In genomic region chr5:128617621-128618020, GRCm38 (mm10) we compare ENCODE assay signal across 7 mouse cellular contexts. TPM values are rescaled to one million over a fixed set of nuclear protein-coding genes. Genes with fewer than 3 reads are reported as not detected.
DNase-seq lines count a peak whose midpoint lies in the region; ATAC-seq and TF ChIP-seq lines count a peak whose summit lies in the region.

No protein-coding gene starts in this region.

- WGBS in lung, embryonic 14.5 days = 6% methylated on average over 9 of the region's 9 CpGs
- 7% methylated on average over 9 of the region's 9 CpGs for WGBS in lung, adult 2 months
- WGBS in embryonic facial prominence, embryonic 15.5 days = 3% methylated on average over 9 of the region's 9 CpGs
- 17% methylated on average over 9 of the region's 9 CpGs for WGBS in intestine, embryonic 15.5 days
- WGBS in neural tube, embryonic 11.5 days = 4% methylated on average over 9 of the region's 9 CpGs

- no peaks in the 10 kb centered on the region for H3K36me3 ChIP-seq in lung, embryonic 14.5 days (ENCODE audit: insufficient read depth)
- H3K36me3 ChIP-seq in embryonic facial prominence, embryonic 15.5 days = no peaks in the 10 kb centered on the region
- H3K36me3 ChIP-seq in intestine, embryonic 15.5 days = no peaks in the 10 kb centered on the region
- no peaks in the 10 kb centered on the region for H3K36me3 ChIP-seq in neural tube, embryonic 11.5 days (ENCODE audit: control insufficient read depth, insufficient read depth, low read length)

- no peak overlapping the region for H3K4me3 ChIP-seq in lung, embryonic 14.5 days (ENCODE audit: low read depth, low read length)
- H3K4me3 ChIP-seq in lung, adult 2 months (replicated peaks; ENCODE audit: extremely low read depth, low read depth, low read length) = no peak overlapping the region
- H3K4me3 ChIP-seq in embryonic facial prominence, embryonic 15.5 days (replicated peaks) = no peak overlapping the region
- no peak overlapping the region for H3K4me3 ChIP-seq in intestine, embryonic 15.5 days (replicated peaks)
- H3K4me3 ChIP-seq in neural tube, embryonic 11.5 days (ENCODE audit: low read depth, low read length) = no peak overlapping the region

- 0 out of 2 replicates have a peak, but pooled peaks cover 4% of the 10 kb centered on the region for H3K27me3 ChIP-seq in lung, embryonic 14.5 days (ENCODE audit: insufficient read depth, low read length)
- no peaks in the 10 kb centered on the region for H3K27me3 ChIP-seq in embryonic facial prominence, embryonic 15.5 days
- H3K27me3 ChIP-seq in intestine, embryonic 15.5 days (replicated peaks) = no peaks in the 10 kb centered on the region
- no peaks in the 10 kb centered on the region for H3K27me3 ChIP-seq in neural tube, embryonic 11.5 days (ENCODE audit: control insufficient read depth, insufficient read depth, low read length)

- H3K4me1 ChIP-seq in lung, embryonic 14.5 days (ENCODE audit: insufficient read depth) = peaks cover 4% of the 10 kb centered on the region; the same call in 1 of the 2 replicates
- no peaks in the 10 kb centered on the region for H3K4me1 ChIP-seq in lung, adult 2 months (ENCODE audit: control insufficient read depth, insufficient read depth, low read length)
- peaks cover 45% of the 10 kb centered on the region for H3K4me1 ChIP-seq in embryonic facial prominence, embryonic 15.5 days
- peaks cover 8% of the 10 kb centered on the region; the same call in 1 of the 2 replicates for H3K4me1 ChIP-seq in intestine, embryonic 15.5 days (replicated peaks)
- H3K4me1 ChIP-seq in neural tube, embryonic 11.5 days (ENCODE audit: control insufficient read depth, insufficient read depth, low read length) = peaks cover 15% of the 10 kb centered on the region

- no peak overlapping the region for H3K27ac ChIP-seq in lung, embryonic 14.5 days (ENCODE audit: low read depth)
- H3K27ac ChIP-seq in embryonic facial prominence, embryonic 15.5 days (replicated peaks) = no peak overlapping the region
- H3K27ac ChIP-seq in intestine, embryonic 15.5 days = no peak overlapping the region
- no peak overlapping the region for H3K27ac ChIP-seq in neural tube, embryonic 11.5 days (ENCODE audit: low read depth, low read length)

- H3K9me3 ChIP-seq in lung, embryonic 14.5 days (ENCODE audit: low read depth, low read length) = no peaks in the 10 kb centered on the region
- no peaks in the 10 kb centered on the region for H3K9me3 ChIP-seq in embryonic facial prominence, embryonic 15.5 days (replicated peaks)
- H3K9me3 ChIP-seq in intestine, embryonic 15.5 days = no peaks in the 10 kb centered on the region
- no peaks in the 10 kb centered on the region for H3K9me3 ChIP-seq in neural tube, embryonic 11.5 days (ENCODE audit: control insufficient read depth, low read length)

- peak overlapping the region; percentile 36 for H3K4me2 ChIP-seq in lung, embryonic 14.5 days
- H3K4me2 ChIP-seq in embryonic facial prominence, embryonic 15.5 days (replicated peaks) = peak overlapping the region; percentile 36
- peak overlapping the region; percentile 42 for H3K4me2 ChIP-seq in intestine, embryonic 15.5 days (replicated peaks)
- peak overlapping the region; percentile 25 for H3K4me2 ChIP-seq in neural tube, embryonic 11.5 days (ENCODE audit: low read depth)

- H3K9ac ChIP-seq in lung, embryonic 14.5 days = no peak overlapping the region
- no peak overlapping the region for H3K9ac ChIP-seq in embryonic facial prominence, embryonic 15.5 days
- H3K9ac ChIP-seq in intestine, embryonic 15.5 days = no peak overlapping the region
- H3K9ac ChIP-seq in neural tube, embryonic 11.5 days (ENCODE audit: low read length) = no peak overlapping the region

- peak; percentile 25; the same call in 1 of the 2 replicates for ATAC-seq in lung, embryonic 14.5 days (ENCODE audit: insufficient read depth)
- no peak; the same call in 1 of the 2 replicates for ATAC-seq in embryonic facial prominence, embryonic 15.5 days (ENCODE audit: insufficient number of reproducible peaks, low FRiP score, low TSS enrichment, low read depth)
- no peak for ATAC-seq in intestine, embryonic 15.5 days
- no peak for ATAC-seq in neural tube, embryonic 11.5 days (ENCODE audit: insufficient read depth, low FRiP score, low TSS enrichment)
- ATAC-seq in activated CD4-positive, CD25-positive, alpha-beta regulatory T cell, adult 4 months = no peak

- no peak for TF ChIP-seq CTCF in lung, embryonic 14.5 days (IDR thresholded peaks at IDR 0.05; ENCODE audit: low read depth)
- TF ChIP-seq CTCF in lung, adult 2 months (IDR thresholded peaks at IDR 0.05; ENCODE audit: insufficient read depth, low read length) = no peak

- TF ChIP-seq POLR2A in lung, adult 2 months (IDR thresholded peaks at IDR 0.05; ENCODE audit: borderline replicate concordance, extremely low read depth, low read depth, low read length) = no peak

- DNase-seq in lung, embryonic 14.5 days = no peak
- no peak for DNase-seq in lung, adult 2 months
- no peak for DNase-seq in neural tube, embryonic 11.5 days (ENCODE audit: low spot score)
- no peak for DNase-seq in adrenal gland, adult 2 months

RNA-seq across cellular contexts. Expression of gene Fzd10, which starts 17.0 kb away (rescaled TPM):
- polyA plus RNA-seq in lung, embryonic 14.5 days (2014; fragmentation: Nextera tagmentation; extraction: Ambion mirVana) = 1.7 and 2.1 TPM in 2 replicates
- 0.25 and 1.3 TPM in 2 replicates for polyA plus RNA-seq in lung, adult 2 months (2012; rRNA removed)
- 9.0 and 10.4 TPM in 2 replicates for polyA plus RNA-seq in embryonic facial prominence, embryonic 15.5 days (2015; fragmentation: Nextera tagmentation; extraction: Ambion mirVana)
- 0.90 and 1.0 TPM in 2 replicates for polyA plus RNA-seq in intestine, embryonic 15.5 days (2015; fragmentation: Nextera tagmentation; extraction: Ambion mirVana)
- polyA plus RNA-seq in neural tube, embryonic 11.5 days (2014; fragmentation: Nextera tagmentation; extraction: Ambion mirVana) = 21.4 and 21.6 TPM in 2 replicates
- 1 to 10 TPM in 1 of 2 experiments, under 1 TPM in 1; 0.26 to 1.1 TPM for total RNA-seq in adrenal gland, adult 2 months (2021)
- polyA plus RNA-seq in adrenal gland, adult 2 months (2012; rRNA removed) = 3.3 and 3.9 TPM in 2 replicates
- polyA plus RNA-seq in activated CD4-positive, CD25-positive, alpha-beta regulatory T cell, adult 4 months (2017; shearing (Covaris generic)) = not detected
